Mouse (Mus musculus) neural tube, embryonic 14.5 days (tissue): ENCODE measurements around the gene Sephs2. TPM values are rescaled to one million over a fixed set of nuclear protein-coding genes. Genes with fewer than 3 reads are reported as not detected.
A peak's percentile ranks its signal among the peaks of the same experiment; 100 is the strongest.
"Not testable (repeated sequence)": the region's sequence is repeated elsewhere in the genome, so short reads cannot be mapped to it uniquely, and the experiment has no call there.

ENCODE experiments used
- ATAC-seq: fragments of 200-750 bp; cut with Nextera tagmentation; 2 replicates; pipeline ENCODE4 v1.8.0; 2017; ENCODE audit warnings: low read depth, mild to moderate bottlenecking, moderate TSS enrichment, moderate library complexity
- H3K27ac ChIP-seq: fragments of 300-500 bp; sonication (generic); 2 replicates; pipeline ENCODE4 v1.5.1; 2014; ENCODE audit warnings: low read depth, mild to moderate bottlenecking, control low read depth, low read length, moderate library complexity, mixed read lengths
- H3K27me3 ChIP-seq: fragments of 300-500 bp; sonication (generic); 2 replicates; pipeline ENCODE4 v1.6.1; 2014; ENCODE audit warnings: low read length; ENCODE audit not compliant: control insufficient read depth, insufficient read depth
- H3K36me3 ChIP-seq: fragments of 300-500 bp; sonication (generic); 2 replicates; pipeline ENCODE4 v1.6.1; 2014; ENCODE audit warnings: low read length, mixed read lengths; ENCODE audit not compliant: control insufficient read depth, insufficient read depth
- H3K4me1 ChIP-seq: fragments of 300-500 bp; sonication (generic); 2 replicates; pipeline ENCODE4 v1.6.1; 2014; ENCODE audit warnings: low read length; ENCODE audit not compliant: control insufficient read depth, insufficient read depth
- H3K4me2 ChIP-seq: fragments of 300-500 bp; sonication (generic); 2 replicates; pipeline ENCODE4 v1.6.1; 2014; ENCODE audit warnings: mild to moderate bottlenecking, low read depth, low read length, control low read depth
- H3K4me3 ChIP-seq: fragments of 300-500 bp; sonication (generic); 2 replicates; pipeline ENCODE4 v1.5.1; 2014; ENCODE audit warnings: low read depth, low read length, control low read depth, mixed read lengths
- H3K9ac ChIP-seq: fragments of 300-500 bp; sonication (generic); replicated peaks from 2 replicates; pipeline ENCODE4 v1.6.1; 2014; ENCODE audit warnings: low read depth, mild to moderate bottlenecking, control low read depth, low read length, mixed read lengths
- H3K9me3 ChIP-seq: fragments of 300-500 bp; sonication (generic); 2 replicates; pipeline ENCODE4 v1.6.1; 2016; ENCODE audit warnings: low read length; ENCODE audit not compliant: control insufficient read depth
- WGBS: fragments of 180-500 bp; shearing (Covaris S2); extraction: QIAGEN DNeasy Blood & Tissue Kit; methylation state at CpG from one replicate; pipeline ENCODE4 v1.1.7; 2014; 5-methylcytosine and 5-hydroxymethylcytosine counted together
- polyA plus RNA-seq: library from polyadenylated mRNA; unstranded; fragments of >200 nt; fragmentation: Nextera tagmentation; extraction: Ambion mirVana; gene quantifications from 2 replicates; pipeline ENCODE4 v1.2.1, GENCODE M21; 2014

Gene Sephs2
- polyA plus RNA-seq, 1 experiment from 2014 or later, result 78.9 TPM

- not testable (repeated sequence) for H3K36me3 ChIP-seq, H3K9ac ChIP-seq, H3K27me3 ChIP-seq, ATAC-seq, H3K4me2 ChIP-seq, H3K27ac ChIP-seq, H3K4me3 ChIP-seq, H3K9me3 ChIP-seq
- peaks cover 24% of the 10 kb centered on the region for H3K4me1 ChIP-seq
- whole genome bisulfite sequencing, result 91% methylated on average over 8 of the region's 8 CpGs
Observed at GRCm38 (mm10) chr7:127250511-127250910, 23.3 kb downstream of the Sephs2 start.

- peak; percentile 69 for ATAC-seq
- Histone ChIP-seq H3K9me3 (no peaks in the 10 kb centered on the region), H3K4me2 (peak overlapping the region; percentile 76), H3K27ac (peak overlapping the region; percentile 82), H3K27me3 (no peaks in the 10 kb centered on the region), H3K4me1 (peaks cover 24% of the 10 kb centered on the region), H3K36me3 (0 out of 2 replicates have a peak, but pooled peaks cover 3% of the 10 kb centered on the region), H3K4me3 (peak overlapping the region; percentile 90), H3K9ac (peak overlapping the region; percentile 88)
- WGBS, result 14% methylated on average over 27 of the region's 33 CpGs
Observed at GRCm38 (mm10) chr7:127244658-127245510, 29.0 kb downstream of the Sephs2 start.

GRCm38 (mm10) chr7:127243870-127244657 is 29.8 kb downstream of the Sephs2 start, which contains the start of gene Zfp771:
Zfp771 (plus strand) TSS chr7:127244274.
- Histone ChIP-seq H3K4me3 (peak within 1 kb of the TSS; percentile 90), H3K36me3 (0 out of 2 replicates have a peak, but pooled peaks cover 3% of the 10 kb centered on the region), H3K27me3 (no peaks in the 10 kb centered on the region), H3K9ac (peak within 1 kb of the TSS; percentile 88), H3K27ac (peak within 1 kb of the TSS; percentile 82), H3K4me2 (peak within 1 kb of the TSS; percentile 76), H3K4me1 (peaks cover 24% of the 10 kb centered on the region), H3K9me3 (no peaks in the 10 kb centered on the region)
- peak; percentile 95 for ATAC-seq
- under 1% methylated on average over 48 of the region's 56 CpGs for WGBS

- peaks cover 24% of the 10 kb centered on the region for H3K4me1 ChIP-seq
Observed at GRCm38 (mm10) chr7:127243361-127243867, 30.4 kb downstream of the Sephs2 start.

GRCm38 (mm10) chr7:127234777-127235176 is 39.1 kb downstream of the Sephs2 start:
- Histone ChIP-seq H3K9ac (no peak overlapping the region), H3K4me2 (0 out of 2 replicates have a peak overlapping the region, but pooled peaks have one; percentile 0), H3K27me3 (0 out of 2 replicates have a peak, but pooled peaks cover 2% of the 10 kb centered on the region), H3K36me3 (peaks cover 23% of the 10 kb centered on the region), H3K27ac (no peak overlapping the region), H3K4me1 (peaks cover 22% of the 10 kb centered on the region), H3K9me3 (no peaks in the 10 kb centered on the region), H3K4me3 (no peak overlapping the region)
- WGBS, result 90% methylated on average over 2 of the region's 2 CpGs
- no peak for ATAC-seq

More at GRCm38 (mm10) chr7:127243361-127243867, 30.4 kb downstream of the Sephs2 start:
- H3K27me3 ChIP-seq, result no peaks in the 10 kb centered on the region
- H3K4me2 ChIP-seq, result peak overlapping the region; percentile 76
- 39% methylated on average over 2 of the region's 2 CpGs for WGBS
- H3K4me3 ChIP-seq, result peak overlapping the region; percentile 90
- H3K9ac ChIP-seq, result peak overlapping the region; percentile 88; the same call in 1 of the 2 replicates
- ATAC-seq, result no peak
- no peaks in the 10 kb centered on the region for H3K9me3 ChIP-seq
- 0 out of 2 replicates have a peak, but pooled peaks cover 4% of the 10 kb centered on the region for H3K36me3 ChIP-seq
- H3K27ac ChIP-seq, result peak overlapping the region; percentile 82

GRCm38 (mm10) chr7:127233765-127234164 is 40.1 kb downstream of the Sephs2 start:
- 6% methylated on average over 9 of the region's 9 CpGs for WGBS
- H3K4me2 ChIP-seq, result peak overlapping the region; percentile 74
- H3K4me1 ChIP-seq, result peaks cover 22% of the 10 kb centered on the region
- H3K9ac ChIP-seq, result peak overlapping the region; percentile 96
- H3K27ac ChIP-seq, result peak overlapping the region; percentile 98
- ATAC-seq, result no peak
- H3K36me3 ChIP-seq, result peaks cover 21% of the 10 kb centered on the region
- no peaks in the 10 kb centered on the region for H3K9me3 ChIP-seq
- H3K4me3 ChIP-seq, result peak overlapping the region; percentile 99
- 0 out of 2 replicates have a peak, but pooled peaks cover 2% of the 10 kb centered on the region for H3K27me3 ChIP-seq

GRCm38 (mm10) chr7:127233368-127233749 is 40.5 kb downstream of the Sephs2 start:
- H3K27me3 ChIP-seq, result 0 out of 2 replicates have a peak, but pooled peaks cover 2% of the 10 kb centered on the region
- H3K4me1 ChIP-seq, result peaks cover 22% of the 10 kb centered on the region
- H3K27ac ChIP-seq, result peak overlapping the region; percentile 98
- ATAC-seq, result peak; percentile 45
- peak overlapping the region; percentile 96 for H3K9ac ChIP-seq
- H3K36me3 ChIP-seq, result peaks cover 20% of the 10 kb centered on the region
- peak overlapping the region; percentile 74 for H3K4me2 ChIP-seq
- WGBS, result under 1% methylated on average over 27 of the region's 27 CpGs
- H3K9me3 ChIP-seq, result no peaks in the 10 kb centered on the region
- peak overlapping the region; percentile 99 for H3K4me3 ChIP-seq

- Histone ChIP-seq H3K27me3 (0 out of 2 replicates have a peak, but pooled peaks cover 2% of the 10 kb centered on the region), H3K36me3 (peaks cover 17% of the 10 kb centered on the region), H3K9ac (peak within 1 kb of the TSS; percentile 96), H3K27ac (peak within 1 kb of the TSS; percentile 98), H3K4me2 (peak within 1 kb of the TSS; percentile 74), H3K9me3 (no peaks in the 10 kb centered on the region), H3K4me3 (peak within 1 kb of the TSS; percentile 99), H3K4me1 (peaks cover 22% of the 10 kb centered on the region)
- ATAC-seq, result peak; percentile 92
- WGBS, result 1% methylated on average over 63 of the region's 64 CpGs
Observed at GRCm38 (mm10) chr7:127232622-127233367, 41.1 kb downstream of the Sephs2 start, which contains the start of the genes Zfp553 and Sept1. Zfp553 (plus strand) TSS chr7:127233061. Sept1 (minus strand) TSS chr7:127233130.
